Mouse (Mus musculus): ENCODE measurements around the gene Usp17ld.
"Not testable (repeated sequence)": the region's sequence is repeated elsewhere in the genome, so short reads cannot be mapped to it uniquely, and the experiment has no call there.

Usp17ld gene

DNA sequence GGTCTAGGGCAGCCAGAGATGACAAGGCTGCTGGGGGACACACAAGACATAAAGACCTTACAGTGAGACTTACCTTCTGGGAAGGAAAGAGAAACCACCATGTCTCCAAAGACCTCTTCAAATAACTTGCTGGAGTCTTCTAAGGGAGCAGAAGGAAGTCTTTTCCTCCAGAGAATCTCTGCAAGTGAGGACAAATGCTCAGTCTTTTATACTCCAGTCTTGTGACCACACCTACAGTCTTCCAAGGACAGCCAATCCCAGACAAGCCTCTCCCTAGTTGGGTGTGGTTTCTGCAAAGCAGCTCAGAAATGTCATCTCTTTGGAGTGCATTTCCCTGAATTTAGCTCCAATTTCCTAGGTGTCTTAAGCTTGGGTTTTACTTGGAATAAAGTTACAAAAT, at the start of gene Usp17ld:
Gene Usp17ld, minus strand, starts transcription at position 101 of the 400 bp plus-strand sequence.
- not testable (repeated sequence) for TF ChIP-seq GATA4 (IDR thresholded peaks at IDR 0.05; ENCODE audit: insufficient replicate concordance, low read length)

DNA sequence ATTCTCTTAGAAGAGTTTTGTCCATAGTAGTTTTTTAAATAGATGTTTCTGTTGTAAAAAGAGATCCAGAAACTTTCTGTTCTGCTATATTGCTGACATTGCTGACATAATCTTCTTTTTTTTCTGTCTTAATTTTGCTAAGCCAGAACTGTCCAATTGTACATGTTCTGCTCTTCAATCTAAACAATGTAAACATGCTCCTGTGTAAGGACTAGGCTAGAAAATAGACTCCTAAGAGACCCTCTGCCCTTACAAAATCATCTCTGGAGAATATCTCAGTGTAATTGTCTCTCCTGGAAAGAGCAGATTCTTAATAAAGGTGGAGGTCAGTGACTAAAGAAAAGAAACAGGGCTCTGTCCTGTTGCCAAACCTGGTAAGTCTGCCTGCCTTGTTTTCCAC, 35.6 kb downstream of the Usp17ld start, which contains the start of gene Olfr594:
Gene Olfr594, plus strand, starts transcription at position 301 of the 400 bp plus-strand sequence.
- no peak for TF ChIP-seq GATA4 (IDR thresholded peaks at IDR 0.05; ENCODE audit: insufficient replicate concordance, low read length)

DNA sequence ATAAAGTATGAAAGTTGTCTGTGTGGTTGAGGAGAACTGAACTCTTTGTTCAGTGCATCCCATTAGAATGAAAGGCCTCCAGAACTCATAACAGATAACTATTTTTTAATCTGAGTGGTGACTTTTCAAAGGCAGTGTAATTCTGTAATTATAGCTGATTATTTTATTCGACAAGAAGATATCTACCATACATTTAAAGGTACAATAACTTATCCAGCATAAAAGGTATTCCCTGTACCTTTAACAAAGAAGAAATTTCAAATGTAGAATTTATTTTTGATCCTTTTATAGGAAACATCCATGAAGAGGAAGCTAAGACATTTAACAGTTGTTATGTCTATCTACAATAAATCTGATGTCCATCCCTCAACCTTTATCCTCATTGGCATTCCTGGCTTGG, 40.7 kb downstream of the Usp17ld start, which contains the start of gene Olfr593:
Gene Olfr593, plus strand, starts transcription at position 301 of the 400 bp plus-strand sequence.
- TF ChIP-seq GATA4 (IDR thresholded peaks at IDR 0.05; ENCODE audit: insufficient replicate concordance, low read length) = no peak

Data from liver, adult (tissue).